Mouse (Mus musculus): ENCODE measurements around the gene G6pc3.
"Not testable (repeated sequence)": the region's sequence is repeated elsewhere in the genome, so short reads cannot be mapped to it uniquely, and the experiment has no call there.

The G6pc3 gene

DNA sequence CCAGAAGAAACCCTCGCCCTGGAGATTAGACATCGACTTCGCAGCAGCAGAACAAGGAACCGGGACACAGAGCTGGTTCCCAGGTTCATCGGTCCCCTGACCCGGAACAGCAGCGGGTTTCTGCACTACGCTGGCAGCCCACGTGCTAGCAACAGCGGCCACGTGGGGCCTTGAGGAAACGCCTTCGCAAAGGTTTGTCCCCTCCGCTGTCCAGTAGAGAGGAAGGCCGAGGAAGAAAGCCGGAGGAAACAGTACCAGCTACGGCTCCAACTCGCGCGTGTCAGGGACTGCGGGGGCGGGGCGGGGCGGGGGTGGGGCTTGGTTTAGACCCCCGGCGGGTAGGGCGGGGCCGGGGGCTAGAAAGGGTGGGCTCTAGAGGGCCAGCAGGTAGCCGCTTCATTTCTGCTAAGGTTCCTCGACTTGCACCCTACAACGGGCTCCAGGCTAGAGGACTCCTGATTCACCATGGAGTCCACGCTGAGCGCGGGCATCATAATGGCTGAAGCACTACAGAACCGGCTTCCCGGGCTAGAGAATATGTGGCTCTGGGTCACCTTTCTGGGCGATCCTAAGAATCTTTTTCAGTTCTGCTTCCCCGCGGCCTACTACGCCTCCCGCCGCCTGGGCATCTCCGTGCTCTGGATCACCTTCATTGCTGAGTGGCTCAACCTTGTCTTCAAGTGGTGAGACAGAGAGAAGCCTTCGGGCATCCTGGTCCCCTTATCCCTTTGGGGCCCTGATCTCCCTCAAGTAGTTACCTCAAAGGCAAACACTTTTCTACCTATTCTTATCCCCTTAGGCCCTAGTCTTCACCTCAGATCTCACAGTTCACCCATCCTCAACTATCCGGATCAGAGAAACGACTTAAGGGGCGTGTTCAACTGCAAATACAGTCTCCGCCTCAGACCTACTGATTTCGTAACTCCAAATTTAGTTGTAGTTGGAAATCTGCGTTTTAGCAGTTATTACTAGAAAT lies at the start of gene G6pc3:
TSS of gene G6pc3 (plus strand) at position 160 of the 976 bp plus-strand sequence.
- DNase-seq = peak; percentile 94

DNA sequence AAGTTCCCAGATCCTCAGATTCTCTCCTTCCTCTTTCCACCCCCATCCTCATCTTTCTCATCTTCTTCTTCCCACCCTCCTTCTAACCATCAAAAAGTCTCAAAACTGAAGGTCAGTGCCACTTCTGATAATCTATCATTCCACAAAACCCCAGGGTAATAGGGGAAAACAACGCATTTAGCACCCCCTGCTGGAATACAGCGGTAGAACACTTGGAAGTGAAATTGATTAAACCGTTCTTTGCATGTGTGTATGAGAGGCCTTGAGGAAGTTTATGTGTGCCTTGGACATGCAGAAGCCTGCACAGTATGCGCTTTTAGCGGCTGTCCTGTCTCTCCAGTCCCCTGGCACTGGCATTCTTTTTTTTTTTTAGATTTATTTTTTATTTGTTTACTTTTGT lies 48.9 kb upstream of the G6pc3 start:
- peak; percentile 67 for DNase-seq

DNA sequence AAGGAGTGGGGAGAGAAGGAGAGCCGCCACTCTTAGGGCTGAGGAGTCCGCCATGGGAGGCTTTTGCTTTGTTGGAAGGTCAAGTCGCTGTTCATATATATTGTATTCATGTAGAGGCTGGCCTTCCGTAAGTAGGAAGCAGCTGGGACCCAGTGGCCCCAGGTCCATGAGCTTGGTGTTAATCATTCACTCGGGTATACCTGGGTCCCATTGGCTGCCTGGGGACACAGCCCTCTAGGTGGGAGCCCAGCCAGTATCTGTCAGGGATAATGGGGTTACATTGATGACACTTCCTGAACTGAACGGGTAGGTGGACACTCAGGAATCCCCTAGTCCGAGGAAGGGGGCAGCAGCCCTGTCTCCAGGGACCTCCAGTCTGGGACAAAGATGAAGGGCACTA lies 47.1 kb upstream of the G6pc3 start:
- DNase-seq = peak; percentile 57

DNA sequence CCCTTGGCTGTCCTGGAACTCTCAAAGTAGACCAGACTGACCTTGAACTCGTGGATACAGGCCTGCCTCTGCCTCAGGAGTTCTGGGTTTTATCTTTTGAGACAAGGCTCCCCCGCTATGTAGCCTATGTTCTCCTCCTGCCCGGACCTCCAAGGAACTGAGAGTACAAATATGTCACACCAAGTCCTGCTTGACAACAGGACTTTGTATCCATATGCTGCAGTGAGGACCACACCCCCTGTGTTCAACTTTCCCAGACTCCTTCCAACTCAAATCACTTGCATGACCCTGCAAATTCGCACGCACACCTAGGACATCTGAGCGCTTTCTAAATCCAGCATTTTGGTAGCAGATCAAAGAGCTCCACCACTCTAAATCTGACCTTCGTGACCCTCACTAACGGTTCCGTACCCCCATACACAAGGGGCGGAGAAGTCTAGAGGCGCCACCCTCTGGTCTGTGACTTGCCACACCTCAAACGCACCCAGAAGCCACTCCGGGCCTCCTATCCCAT lies 44.4 kb upstream of the G6pc3 start:
- no peak for DNase-seq

DNA sequence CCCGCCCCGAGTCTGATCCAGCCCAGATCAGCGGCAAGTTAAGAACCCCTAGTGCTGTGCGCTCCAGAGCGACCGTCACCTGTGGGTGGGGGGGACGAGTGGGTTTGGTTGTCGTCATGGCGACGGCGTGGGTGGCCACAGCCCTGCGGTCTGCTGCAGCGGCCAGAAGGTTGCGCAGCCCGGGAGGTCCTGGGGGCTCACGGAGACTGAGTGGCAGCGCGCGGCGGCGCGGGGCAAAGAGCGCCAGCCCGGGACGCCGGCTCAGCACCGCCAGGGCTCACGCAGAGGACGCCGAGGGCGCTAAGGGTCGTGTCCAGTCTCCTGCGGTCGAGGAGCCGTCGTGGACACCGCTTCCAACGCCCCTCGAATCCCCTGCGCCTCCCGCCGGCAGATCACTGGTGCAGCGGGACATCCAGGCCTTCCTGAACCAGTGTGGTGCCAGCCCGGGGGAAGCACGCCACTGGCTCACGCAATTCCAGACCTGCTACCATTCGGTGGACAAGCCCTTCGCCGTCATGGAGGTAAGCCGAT lies 43.9 kb upstream of the G6pc3 start, which contains the start of gene Nags:
TSS of gene Nags (plus strand) at position 43 of the 531 bp plus-strand sequence.
- no peak for DNase-seq

DNA sequence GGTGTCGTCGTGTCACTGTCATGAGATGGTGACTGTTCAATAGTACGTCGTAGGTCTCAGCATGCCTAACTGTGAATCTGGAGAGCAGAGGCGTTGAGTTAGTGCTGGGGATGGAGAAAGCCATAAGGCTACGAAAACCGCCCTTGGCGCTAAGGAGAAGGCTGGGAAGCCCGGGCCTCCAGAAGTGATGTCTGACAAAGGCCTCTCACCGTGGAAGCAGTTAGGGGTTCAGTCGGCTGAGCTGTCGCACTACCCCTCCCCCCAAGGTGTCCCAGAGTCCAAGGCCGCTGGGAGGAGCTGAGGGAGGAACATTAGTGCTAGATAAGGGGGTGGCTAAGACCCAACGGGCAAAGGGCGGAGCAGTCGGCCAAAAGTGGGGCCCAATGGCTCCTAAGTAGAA lies 43.4 kb upstream of the G6pc3 start:
- peak; percentile 26 for DNase-seq

DNA sequence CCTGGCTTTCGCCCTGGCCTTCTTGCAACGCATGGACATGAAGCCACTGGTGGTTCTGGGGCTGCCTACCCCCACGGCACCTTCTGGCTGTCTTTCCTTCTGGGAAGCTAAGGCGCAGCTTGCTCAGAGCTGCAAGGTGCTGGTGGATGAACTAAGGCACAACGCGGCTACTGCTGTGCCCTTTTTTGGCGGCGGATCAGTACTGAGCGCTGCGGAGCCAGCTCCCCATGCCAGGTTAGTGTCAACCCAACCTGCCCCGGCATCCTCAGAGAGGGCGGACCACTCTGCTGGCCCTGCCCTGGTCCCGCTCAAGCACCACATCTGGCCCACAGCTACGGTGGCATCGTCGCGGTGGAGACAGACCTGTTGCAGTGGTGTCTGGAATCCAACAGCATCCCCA lies 42.9 kb upstream of the G6pc3 start:
- no peak for DNase-seq

DNA sequence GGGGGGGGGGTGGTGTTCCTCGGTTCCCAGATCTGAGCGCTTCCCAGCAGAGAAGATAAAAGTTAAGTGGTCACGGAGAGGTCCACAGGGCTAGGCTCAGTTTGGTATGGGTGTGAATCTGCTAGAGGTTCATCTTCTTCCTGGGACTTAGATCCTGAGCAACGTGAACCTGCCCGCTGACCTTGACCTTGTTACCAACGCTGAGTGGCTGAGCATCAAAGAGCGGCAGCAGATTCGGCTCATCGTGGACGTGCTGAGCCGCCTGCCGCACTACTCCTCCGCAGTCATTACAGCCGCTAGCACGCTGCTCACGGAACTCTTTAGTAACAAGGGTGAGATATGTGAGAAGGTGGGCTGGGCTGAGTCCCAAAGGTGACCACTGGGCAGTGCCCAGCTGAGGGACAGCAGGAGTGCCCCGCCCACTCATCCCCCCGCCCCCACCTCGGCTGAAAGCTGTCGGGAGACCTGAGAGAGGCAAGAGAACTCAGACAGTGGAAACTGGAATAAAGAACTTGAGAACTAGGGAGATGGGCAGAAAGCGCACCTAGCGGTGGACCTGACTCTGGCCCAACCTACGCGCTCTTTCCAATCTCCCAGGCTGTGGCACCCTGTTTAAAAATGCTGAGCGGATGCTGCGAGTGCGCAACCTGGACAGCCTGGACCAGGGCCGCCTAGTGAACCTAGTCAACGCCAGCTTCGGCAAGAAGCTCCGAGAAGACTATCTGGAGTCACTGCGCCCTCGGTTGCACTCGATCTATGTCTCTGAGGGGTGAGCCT lies 42.0 kb upstream of the G6pc3 start:
- DNase-seq = no peak

DNA sequence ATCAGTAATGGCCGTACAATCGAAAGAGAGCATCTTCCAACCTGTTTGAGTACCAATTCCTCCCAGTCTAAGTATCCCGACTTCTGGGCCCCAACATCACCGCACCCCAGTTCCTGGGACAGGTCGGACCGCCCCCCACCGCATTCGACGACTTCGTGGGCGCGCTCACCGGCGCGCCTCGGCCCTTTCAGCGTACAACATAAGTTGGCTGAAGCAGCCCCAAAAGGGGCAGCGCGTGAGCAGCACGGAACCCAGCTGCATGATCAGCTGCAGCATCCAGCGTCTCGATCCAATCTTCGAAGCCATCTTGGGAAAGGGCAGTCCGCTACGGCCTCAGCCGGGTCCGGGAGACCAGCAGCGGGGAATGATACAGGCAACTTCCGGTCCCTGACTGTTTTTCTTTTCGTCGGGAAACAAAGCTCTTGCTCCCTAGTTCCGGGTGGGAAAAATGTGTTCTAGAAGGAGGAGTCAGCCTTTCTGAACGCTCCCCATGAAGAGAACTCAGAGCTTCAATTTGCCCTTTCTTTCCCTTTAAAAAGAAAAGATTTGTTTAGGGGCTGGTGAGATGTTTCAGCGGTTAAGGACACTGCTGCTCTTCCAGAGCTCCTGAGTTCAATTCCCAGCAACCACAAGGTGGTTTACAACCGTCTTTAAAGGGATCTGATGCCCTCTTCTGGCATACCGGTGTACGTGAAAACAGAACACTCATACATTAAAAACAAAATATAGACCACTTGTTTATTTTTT lies 33.2 kb upstream of the G6pc3 start, which contains the start of gene Tmem101:
TSS of gene Tmem101 (minus strand) at position 366 of the 747 bp plus-strand sequence.
- DNase-seq = peak; percentile 94

DNA sequence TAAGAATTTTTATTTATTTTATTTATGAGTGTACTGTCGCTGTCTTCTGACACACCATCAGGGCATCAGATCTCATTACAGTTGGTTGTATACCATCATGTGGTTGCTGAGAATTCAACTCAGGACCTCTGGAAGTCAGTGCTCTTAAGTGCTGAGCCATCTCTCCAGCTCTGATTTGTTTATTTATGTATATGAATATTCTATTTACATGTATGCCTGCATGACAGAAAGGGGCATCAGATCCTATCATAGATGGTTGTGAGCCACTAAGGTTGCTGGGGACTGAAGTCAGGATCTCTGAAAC lies 32.7 kb upstream of the G6pc3 start:
- no peak for DNase-seq

DNA sequence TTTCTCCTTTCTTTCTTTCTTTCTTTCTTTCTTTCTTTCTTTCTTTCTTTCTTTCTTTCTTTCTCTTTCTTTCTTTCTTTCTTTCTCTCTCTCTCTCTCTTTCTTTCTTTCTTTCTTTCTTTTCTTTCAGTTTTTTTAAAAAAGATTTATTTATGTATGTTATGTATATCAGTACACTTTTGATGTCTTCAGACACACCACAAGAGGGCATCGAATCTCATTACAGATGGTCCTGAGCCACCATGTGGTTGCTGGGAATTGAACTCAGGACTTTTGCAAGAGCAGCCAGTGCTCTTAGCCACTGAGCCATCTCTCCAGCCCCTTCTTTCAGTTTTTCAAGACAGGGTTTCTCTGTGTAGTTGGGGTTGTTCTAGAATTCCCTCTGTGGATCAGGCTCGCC lies 31.4 kb upstream of the G6pc3 start:
- not testable (repeated sequence) for DNase-seq

DNA sequence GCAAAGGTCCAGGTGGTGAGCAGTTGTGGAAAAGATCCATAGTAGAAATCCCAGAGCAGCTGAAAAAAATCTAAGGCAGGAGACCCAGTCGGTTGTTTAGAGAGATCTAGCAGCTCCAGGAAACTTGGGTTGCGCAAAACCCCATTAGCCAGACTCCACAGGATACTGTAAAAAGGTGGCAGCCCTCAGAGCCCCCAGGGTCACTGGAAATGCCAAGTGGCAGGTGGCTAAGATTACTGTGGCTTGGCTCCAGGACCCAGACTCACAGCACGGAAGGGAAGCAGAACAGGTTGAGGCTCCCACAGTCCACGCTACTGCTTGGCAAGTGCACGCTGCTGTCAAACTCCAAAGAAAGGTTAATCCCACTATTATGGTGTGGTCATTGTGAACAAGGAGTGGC lies 29.6 kb upstream of the G6pc3 start:
- no peak for DNase-seq

DNA sequence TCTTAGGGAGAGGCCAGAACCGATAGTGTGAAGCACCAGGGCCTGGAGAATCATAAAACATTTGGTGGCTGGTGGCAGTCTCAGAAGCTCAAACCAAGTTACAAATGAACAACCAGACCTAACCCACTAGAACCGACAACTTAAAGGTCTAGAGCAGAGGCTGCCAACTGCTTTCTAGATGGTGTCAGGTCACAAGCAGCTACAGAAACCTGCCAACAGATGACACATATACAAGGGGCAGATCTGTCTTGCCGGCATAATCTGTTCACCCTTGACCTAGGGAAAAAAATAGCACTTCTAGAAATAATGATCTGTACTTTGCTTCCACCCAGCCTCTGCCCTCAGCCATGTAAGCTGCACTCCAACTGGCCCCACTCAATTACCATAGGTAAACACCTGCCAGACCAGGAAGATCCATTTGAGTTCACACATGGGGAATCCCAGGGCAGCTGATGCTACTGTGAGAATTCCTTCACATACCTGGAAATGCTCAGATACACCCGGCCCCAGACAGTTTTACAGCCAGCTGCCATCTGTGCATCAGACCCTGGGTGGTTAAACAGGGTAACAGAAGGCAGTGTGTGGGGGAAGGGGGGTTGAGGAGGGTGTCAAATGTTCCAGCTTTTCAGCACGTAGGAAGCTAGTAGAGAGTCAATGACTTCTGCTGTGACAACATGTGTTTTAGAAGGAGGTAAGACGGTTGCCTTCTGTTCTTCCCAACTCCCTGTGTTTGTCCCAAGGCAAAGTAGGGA lies 23.3 kb upstream of the G6pc3 start:
- peak; percentile 22 for DNase-seq

DNA sequence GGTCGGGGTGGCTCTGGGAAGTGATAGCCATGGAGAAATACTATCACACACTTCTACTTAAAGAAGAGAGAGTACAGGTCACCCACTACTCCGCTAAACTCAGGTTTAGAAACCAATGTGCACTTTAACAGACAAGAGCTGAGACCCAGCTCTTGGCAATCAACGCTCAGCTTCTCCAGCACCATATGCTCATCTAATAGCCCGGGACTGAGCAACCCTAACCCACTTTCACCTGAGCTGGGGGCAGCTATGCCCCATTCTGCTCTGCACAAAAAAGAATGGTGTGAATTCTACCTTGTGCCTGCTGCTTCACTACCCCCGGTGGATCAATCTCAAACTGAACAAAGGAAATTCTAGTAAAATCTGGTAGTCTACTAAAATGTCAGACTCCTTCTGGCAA lies 21.9 kb upstream of the G6pc3 start:
- no peak for DNase-seq

DNA sequence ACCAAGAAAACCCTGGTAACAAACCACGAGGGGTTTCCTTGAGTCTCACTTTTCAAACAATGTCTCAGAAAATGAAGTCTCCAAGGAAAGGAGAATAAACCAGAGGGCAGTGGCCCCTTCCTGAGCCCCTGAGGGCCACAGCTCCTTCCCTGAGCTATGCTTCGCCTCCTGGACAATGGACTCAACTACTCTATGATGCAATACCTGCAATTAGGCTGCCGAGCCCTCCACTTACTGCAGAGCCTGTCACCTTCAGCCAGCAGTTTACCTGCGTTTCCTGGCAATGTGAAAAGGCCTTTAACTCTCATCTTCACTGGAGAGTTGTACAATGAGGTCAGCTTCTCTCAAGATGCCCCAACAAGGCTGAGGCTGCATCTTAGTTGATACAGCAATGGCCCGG lies 20.7 kb upstream of the G6pc3 start:
- DNase-seq = no peak

DNA sequence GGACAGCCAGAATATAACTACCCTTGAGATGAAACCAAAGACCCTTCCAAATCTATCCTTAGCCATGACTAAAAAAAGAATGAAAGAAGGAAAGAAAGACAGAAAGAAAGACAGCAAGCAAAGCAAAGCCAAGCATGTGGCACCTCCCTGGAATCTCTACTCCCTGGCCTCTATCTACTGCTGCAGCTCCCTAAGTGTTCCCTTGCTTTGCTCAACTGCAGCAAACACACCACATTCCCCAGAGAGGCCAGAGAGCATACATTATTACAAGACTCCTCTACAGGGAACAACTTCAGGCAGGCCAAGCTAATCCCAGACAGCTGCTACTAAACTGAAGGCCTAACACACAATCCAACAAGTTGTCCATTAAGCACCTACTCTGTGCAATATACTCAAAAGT lies 9.6 kb upstream of the G6pc3 start:
- DNase-seq = no peak

DNA sequence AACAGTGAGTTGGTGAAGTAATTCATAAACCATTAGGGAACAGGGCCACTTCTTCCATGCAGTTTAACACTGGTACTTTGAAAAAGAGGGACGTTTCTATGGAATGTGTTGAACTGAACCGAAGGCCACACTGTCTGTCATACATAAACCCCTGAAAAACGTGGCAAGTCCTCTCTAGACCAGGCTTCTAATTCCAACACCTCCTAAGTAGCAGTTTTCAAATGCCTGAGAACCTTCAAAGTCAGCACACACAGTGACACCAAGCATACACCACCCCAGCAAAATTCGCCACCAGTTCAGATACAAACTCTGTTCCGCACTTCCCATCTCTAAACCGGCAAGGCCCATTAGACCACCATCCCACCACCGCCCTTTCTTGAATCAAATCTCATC lies 5.2 kb upstream of the G6pc3 start:
- no peak for DNase-seq

DNA sequence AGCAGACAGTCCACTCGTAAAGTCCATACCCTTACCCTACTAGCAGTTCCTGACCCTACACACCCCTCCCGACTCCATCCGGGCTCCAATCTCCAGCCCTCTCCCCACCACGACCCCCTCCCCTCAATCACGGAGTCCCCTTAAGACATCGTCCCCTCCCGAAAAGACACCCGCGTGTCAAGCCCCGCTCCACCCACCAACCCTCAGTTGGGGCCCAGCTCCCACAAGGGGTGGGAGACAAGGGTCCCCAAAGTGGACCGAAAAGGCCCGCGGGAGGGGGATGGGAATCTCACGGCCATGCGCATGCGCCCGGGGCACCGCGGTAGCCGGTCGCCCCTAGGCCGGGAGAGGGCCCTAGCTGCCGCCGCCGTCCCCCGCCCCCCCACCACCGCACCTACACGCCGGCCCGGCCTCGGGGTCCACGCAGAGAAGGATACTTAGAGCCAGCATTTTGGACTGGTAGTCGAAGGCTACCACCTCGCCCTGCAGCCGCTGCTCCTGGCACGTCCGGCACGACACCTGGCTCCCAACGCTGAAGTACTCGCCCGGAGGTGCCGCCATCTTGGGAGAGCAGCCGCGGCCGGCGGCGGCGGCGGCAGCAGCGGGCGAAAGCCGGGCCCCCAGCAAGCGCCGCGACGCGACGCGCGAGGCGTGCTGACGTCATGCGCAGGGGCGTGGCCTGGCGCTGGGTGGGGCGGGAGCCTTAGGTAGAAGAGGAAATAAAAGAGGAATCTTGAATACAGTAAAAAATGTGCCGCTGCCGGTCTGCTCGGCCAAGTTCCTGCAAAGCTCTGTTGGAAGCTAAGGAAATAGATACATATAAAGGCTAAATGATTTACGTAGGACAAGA lies 4.5 kb upstream of the G6pc3 start, which contains the start of gene Lsm12:
TSS of gene Lsm12 (minus strand) at position 651 of the 850 bp plus-strand sequence.
- peak; percentile 96 for DNase-seq

DNA sequence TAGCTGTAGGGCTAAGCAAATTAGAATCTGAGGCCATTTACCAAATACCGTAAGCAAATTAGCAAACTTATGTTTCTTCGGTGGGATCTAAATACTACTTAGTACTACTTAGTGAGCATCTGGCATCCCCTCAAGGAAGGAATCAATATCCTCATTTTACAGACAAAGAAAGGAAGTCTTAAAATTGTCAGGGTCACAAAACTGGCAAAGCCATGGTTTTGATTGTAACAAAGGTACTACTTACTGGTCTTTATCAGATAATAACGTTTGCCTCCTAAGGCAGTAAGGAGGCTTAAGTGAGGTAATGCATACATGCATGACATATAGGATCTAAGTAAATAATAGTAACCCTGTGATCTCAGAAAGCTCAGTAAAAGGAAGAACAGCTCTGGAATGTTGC lies 3.7 kb upstream of the G6pc3 start:
- DNase-seq = no peak

DNA sequence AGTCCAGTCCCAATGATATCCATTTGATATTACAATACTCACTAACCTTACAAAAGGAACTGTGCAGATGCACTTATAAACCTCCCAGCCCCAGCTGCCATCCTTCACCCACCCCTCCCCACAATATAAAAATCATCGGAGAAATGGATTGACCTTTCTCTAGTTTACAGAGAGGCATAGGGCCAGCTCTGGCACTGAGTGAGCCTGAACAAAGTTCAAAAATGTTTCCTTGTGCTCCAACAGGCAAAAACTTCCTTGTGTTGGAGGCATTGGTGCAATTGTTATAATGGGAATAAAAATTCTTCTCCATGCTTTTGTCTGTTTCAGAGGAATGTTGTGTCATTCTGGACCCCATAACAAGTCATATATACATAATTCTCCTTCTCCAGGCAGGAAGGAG lies 3.2 kb upstream of the G6pc3 start:
- no peak for DNase-seq

DNA sequence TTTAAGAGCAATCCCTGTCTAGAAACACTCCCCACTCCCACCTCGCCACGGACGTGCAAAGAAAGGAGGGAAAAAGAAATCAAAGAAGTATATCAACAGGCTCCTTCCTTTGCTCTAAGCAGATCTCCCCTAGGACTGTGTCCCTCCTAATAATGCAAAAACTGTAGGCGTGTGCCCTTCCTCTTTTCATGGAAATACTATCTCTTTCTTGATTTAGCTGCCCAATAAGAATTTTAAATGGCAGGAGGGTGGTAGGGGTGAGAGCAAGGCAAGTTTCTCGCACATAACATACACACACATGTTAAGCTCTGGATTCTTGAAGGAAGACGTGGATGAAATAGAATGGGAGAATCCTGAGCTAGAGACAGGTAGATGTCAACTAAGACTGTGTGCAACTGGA lies 440 bp upstream of the G6pc3 start:
- no peak for DNase-seq
